Mouse (Mus musculus): ENCODE measurements at regions not wholly inside any gene's neighbourhood (a gene's known extent, or its start where the extent isn't known, plus 50 kb on each side); places are given as distances from the start of the nearest gene placed in this dataset.
A peak's percentile ranks its signal among the peaks of the same experiment; 100 is the strongest.

GRCm38 (mm10) chr4:71279710-71280109 is 478.1 kb downstream of the Gm11232 start:
- DNase-seq (ENCODE audit: low spot score in 2 of 2), result no peak
- intact Hi-C loops (cut with DNase I), result no loop called here

GRCm38 (mm10) chr4:71259897-71260296 is 497.9 kb downstream of the Gm11232 start:
- DNase-seq (ENCODE audit: low spot score in 2 of 2), result no peak
- intact Hi-C loops (cut with DNase I), result no loop called here

GRCm38 (mm10) chr4:71230497-71230872 is 527.3 kb downstream of the Gm11232 start:
- intact Hi-C loops (cut with DNase I), result no loop called here
- peak in 1 of 2 experiments; percentile 4 for DNase-seq (ENCODE audit: low spot score in 2 of 2)

DNA sequence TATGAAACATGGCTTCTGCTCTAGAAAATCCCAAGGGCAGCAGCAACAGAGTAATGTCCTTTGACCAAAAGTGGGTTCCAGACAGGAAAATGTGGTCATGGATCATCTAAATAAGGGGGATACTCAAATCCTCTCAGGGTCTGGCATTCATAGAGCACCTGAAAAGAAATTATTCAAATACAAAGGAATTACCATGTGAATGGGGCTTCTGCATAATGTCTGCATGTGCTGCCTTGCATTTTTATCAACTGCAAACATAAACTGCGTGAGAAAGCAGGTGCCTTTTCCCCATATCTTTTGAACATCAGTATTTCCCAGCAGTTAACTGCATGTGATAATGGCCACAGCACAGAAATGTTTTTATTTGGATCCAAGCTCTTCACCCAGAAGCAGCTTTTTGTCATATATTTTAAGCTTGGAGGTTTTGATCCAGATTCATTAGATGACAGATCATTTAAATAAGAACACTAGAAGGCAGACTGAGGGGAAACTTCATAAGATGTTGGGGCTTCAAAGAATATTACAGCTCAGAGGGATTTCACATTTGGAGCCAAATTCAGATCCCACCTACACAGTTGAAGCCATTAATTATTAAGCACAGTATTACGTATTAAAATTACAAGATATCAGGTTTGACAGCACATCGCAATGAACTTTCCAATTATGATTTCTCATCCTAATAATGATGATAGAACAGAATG is 527.8 kb downstream of the Gm11232 start:
- intact Hi-C loops (cut with DNase I), result no loop called here
- no peak for DNase-seq (ENCODE audit: low spot score in 2 of 2)

- intact Hi-C loops (cut with DNase I), result no loop called here
Measured at GRCm38 (mm10) chr4:71226653-71227052, 531.1 kb downstream of the Gm11232 start.

GRCm38 (mm10) chr4:71218060-71218459 is 539.7 kb downstream of the Gm11232 start:
- no peak for DNase-seq (ENCODE audit: low spot score in 2 of 2)
- intact Hi-C loops (cut with DNase I), result no loop called here

More at GRCm38 (mm10) chr4:71226653-71227052, 531.1 kb downstream of the Gm11232 start:
- DNase-seq (ENCODE audit: low spot score in 2 of 2), result no peak

GRCm38 (mm10) chr4:71187801-71188200 is 570.0 kb downstream of the Gm11232 start:
- intact Hi-C loops (cut with DNase I), result no loop called here
- DNase-seq (ENCODE audit: low spot score in 2 of 2), result no peak

DNA sequence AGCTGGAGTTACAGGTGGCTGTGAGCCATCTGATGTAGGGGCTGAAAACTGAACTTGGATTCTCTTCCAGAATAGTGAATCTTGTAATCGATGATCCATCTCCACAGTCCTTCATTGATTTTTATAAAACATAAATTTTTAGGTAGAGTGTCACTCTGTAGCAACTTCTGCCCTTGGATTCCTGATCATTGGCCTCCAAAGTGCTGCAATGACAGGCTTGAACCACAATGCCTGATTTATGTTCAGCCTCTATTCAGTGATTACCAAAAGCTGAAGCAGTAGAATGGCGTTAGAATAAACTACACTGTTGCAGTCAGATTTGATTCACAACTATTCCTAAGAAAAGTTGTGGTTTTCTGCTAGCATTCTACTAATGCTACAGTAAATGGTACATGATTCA is 580.1 kb downstream of the Gm11232 start:
- intact Hi-C loops (cut with DNase I), result no loop called here

GRCm38 (mm10) chr4:71165802-71166201 is 592.0 kb downstream of the Gm11232 start:
- no peak for DNase-seq (ENCODE audit: low spot score in 2 of 2)
- intact Hi-C loops (cut with DNase I), result no loop called here

More for the DNA sequence above, 580.1 kb downstream of the Gm11232 start:
- no peak for DNase-seq (ENCODE audit: low spot score in 2 of 2)

DNA sequence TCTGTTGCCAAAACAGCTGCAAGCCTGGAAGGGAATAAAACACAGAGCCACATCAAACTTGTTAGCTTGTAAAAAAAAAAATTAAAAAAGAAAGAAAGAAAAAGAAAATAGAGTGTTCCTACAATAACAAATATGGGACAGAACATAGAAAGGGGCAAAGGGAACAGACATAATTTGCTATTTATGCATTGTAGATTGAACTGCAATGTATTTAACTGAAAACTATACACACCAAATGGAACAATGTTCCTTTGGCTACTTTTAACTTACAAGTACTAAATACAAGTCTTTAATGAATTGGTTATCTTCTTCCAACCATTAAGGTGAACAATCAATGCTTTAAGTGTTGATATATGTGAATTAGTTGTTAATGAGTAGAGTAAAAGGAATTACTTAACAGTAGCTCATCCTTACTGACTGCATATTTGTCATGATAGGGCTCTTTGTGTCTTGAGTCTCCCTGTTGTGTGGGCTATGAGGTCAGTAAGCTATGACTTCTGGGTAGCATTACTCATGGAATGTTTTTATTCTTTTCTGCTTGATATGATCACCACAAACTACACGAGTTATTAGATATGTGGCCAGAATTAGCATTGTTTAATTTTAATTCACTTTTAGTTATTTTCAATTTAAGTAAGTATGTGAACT is 597.0 kb upstream of the Megf9 start:
- intact Hi-C loops (cut with DNase I), result no loop called here
- no peak for DNase-seq (ENCODE audit: low spot score in 2 of 2)

GRCm38 (mm10) chr4:71130946-71131669 is 596.3 kb upstream of the Megf9 start:
- intact Hi-C loops (cut with DNase I), result no loop called here
- peak; percentile 2 to 61 for DNase-seq (ENCODE audit: low spot score in 2 of 2)

DNA sequence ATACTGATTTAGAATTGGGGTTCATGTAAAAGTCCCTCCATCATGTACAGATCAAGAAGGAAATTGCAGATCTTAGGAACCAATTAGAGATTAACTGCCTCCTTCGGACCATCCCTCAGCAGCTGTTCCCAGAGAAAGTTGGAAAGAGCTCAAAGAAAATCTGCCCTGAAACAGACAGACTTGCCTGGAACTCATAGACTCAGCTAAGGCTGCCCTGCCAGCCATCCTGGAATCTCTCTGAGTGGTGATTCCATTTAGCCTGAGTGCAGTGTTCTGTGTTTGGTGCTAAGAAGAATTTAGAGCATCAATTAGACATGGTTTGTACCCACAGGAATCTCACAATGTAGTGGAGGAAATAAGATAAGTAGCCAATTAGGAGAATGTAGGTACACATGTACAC is 594.5 kb upstream of the Megf9 start:
- intact Hi-C loops (cut with DNase I), result no loop called here
- DNase-seq (ENCODE audit: low spot score in 2 of 2), result peak in 1 of 2 experiments; percentile 2

All from left cerebral cortex, postnatal 25 days (tissue).